Mouse (Mus musculus) G1E (cell line): Measurements from ENCODE around the gene Snrnp70. TPM values are rescaled to one million over a fixed set of nuclear protein-coding genes. Genes with fewer than 3 reads are reported as not detected.

Source experiments
- ATAC-seq: 2 replicates; pipeline ENCODE4 v1.8.0; 2016; ENCODE audit warnings: mild to moderate bottlenecking; ENCODE audit not compliant: insufficient number of reproducible peaks, poor library complexity, low FRiP score, severe bottlenecking; ENCODE audit errors: extremely low read depth
- DNase-seq: peaks from one replicate; pipeline ENCODE4 v3.0.0; 2012; ENCODE audit warnings: low spot score
- H3K27me3 ChIP-seq: 2 replicates; pipeline ENCODE4 v1.6.1; 2012; ENCODE audit warnings: mild to moderate bottlenecking, low read length, inconsistent platforms; ENCODE audit not compliant: insufficient read depth
- H3K36me3 ChIP-seq: replicated peaks from 2 replicates; pipeline ENCODE3; 2012; ENCODE audit warnings: mild to moderate bottlenecking, inconsistent platforms
- H3K4me1 ChIP-seq: 2 replicates; pipeline ENCODE4 v1.6.1; 2012; ENCODE audit warnings: low read depth, low read length, inconsistent platforms, mixed read lengths; ENCODE audit not compliant: insufficient read depth
- H3K4me3 ChIP-seq: 2 replicates; pipeline ENCODE4 v1.5.1; 2012; ENCODE audit warnings: low read depth, mild to moderate bottlenecking, inconsistent platforms, low read length, moderate library complexity, mixed read lengths
- H3K9me3 ChIP-seq: replicated peaks from 2 replicates; pipeline ENCODE4 v1.6.1; 2012; ENCODE audit warnings: inconsistent platforms
- CTCF ChIP-seq: IDR thresholded peaks from 2 replicates; pipeline ENCODE4 v1.5.1; 2012; ENCODE audit warnings: low read depth, low read length, inconsistent platforms, mixed read lengths
- GATA1 ChIP-seq: IDR thresholded peaks from 2 replicates; pipeline ENCODE4 v1.6.1; 2012; ENCODE audit warnings: borderline replicate concordance, low read length, inconsistent platforms, mixed read lengths
- GATA2 ChIP-seq: IDR thresholded peaks from 2 replicates; pipeline ENCODE4 v1.6.1; 2012; ENCODE audit warnings: low read depth, low read length, inconsistent platforms, borderline replicate concordance
- POLR2AphosphoS5 ChIP-seq: IDR thresholded peaks from 2 replicates; pipeline ENCODE4 v1.6.1; 2012; ENCODE audit warnings: low read depth, low read length, inconsistent platforms; ENCODE audit not compliant: insufficient replicate concordance
- TAL1 ChIP-seq: conservative IDR thresholded peaks from 2 replicates; pipeline ENCODE4 v1.6.1; 2012; ENCODE audit warnings: low read depth, low read length, inconsistent platforms, mixed read lengths
- polyA plus RNA-seq: library from polyadenylated mRNA; stranded (reverse); fragments of >175 nt; gene quantifications from 2 replicates; pipeline ENCODE4 v1.2.3, GENCODE M21; 2012
- total RNA-seq, 2 experiments: library from RNA; stranded (forward) in 1 of 2; stranded (reverse) in 1 of 2; fragments of 200-1000 nt in 1 of 2; fragments of >200 nt in 1 of 2; fragmentation: Nextera tagmentation in 1 of 2; gene quantifications; 2 replicates each; pipeline ENCODE4 v1.2.3; 2014 to 2017

Snrnp70 gene
- total and polyA plus RNA-seq, 3 experiments: 174 to 1,054 (median 333) TPM

GRCm38 (mm10) chr7:45369022-45369745 lies 26.4 kb downstream of the Snrnp70 start:
- no peak overlapping the region for H3K4me3 ChIP-seq
- H3K9me3 ChIP-seq: no peaks in the 10 kb centered on the region
- peaks cover 43% of the 10 kb centered on the region for H3K36me3 ChIP-seq
- DNase-seq (no peak), ATAC-seq (no peak)
- TF ChIP-seq CTCF: no peak
- no peak for TF ChIP-seq GATA1
- no peak for TF ChIP-seq GATA2
- TF ChIP-seq POLR2AphosphoS5: no peak
- TF ChIP-seq TAL1: no peak
- H3K4me1 ChIP-seq: peaks cover 60% of the 10 kb centered on the region
- H3K27me3 ChIP-seq: peaks cover 30% of the 10 kb centered on the region

DNA sequence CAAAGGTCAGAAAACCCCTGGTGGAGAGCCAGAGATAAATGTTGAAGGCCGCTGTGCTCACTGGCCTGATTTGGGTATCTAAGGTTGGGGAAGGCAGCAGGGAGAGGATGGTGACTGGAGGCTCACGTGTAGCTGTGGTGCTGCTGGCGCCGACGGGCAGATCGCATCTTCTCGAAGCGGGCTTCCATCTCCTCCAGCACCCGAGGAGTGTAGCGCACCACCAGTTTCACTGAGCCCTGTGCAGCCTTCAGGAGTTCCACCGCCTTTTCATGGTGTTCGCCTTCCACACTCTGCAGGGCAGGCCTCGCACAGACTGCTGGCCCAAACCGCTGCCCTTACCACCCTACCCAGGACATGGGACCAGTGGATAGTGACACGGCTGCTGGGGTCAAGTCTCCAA lies 27.4 kb downstream of the Snrnp70 start:
- peaks cover 39% of the 10 kb centered on the region for H3K27me3 ChIP-seq
- TF ChIP-seq POLR2AphosphoS5 (no peak), TAL1 (no peak), GATA2 (no peak)
- no peak for DNase-seq
- H3K36me3 ChIP-seq: peaks cover 33% of the 10 kb centered on the region
- ATAC-seq: no peak
- H3K4me3 ChIP-seq: peak overlapping the region; percentile 73; the same call in 1 of the 2 replicates
- H3K9me3 ChIP-seq: no peaks in the 10 kb centered on the region
- H3K4me1 ChIP-seq: peaks cover 60% of the 10 kb centered on the region

GRCm38 (mm10) chr7:45367020-45367880 lies 28.3 kb downstream of the Snrnp70 start:
- TF ChIP-seq POLR2AphosphoS5 (no peak), CTCF (peak; percentile 57)
- peak; percentile 78 for ATAC-seq
- Histone ChIP-seq H3K4me1 (peaks cover 62% of the 10 kb centered on the region), H3K9me3 (no peaks in the 10 kb centered on the region), H3K36me3 (peaks cover 23% of the 10 kb centered on the region), H3K27me3 (peaks cover 47% of the 10 kb centered on the region), H3K4me3 (peak overlapping the region; percentile 73)
- DNase-seq: peak; percentile 99

- no peaks in the 10 kb centered on the region; the same call in 1 of the 2 replicates for H3K9me3 ChIP-seq
- ATAC-seq (no peak), DNase-seq (no peak)
- H3K4me1 ChIP-seq: peaks cover 58% of the 10 kb centered on the region
- peaks cover 52% of the 10 kb centered on the region for H3K27me3 ChIP-seq
- TF ChIP-seq GATA1 (no peak), TAL1 (no peak), POLR2AphosphoS5 (no peak), CTCF (no peak), GATA2 (no peak)
- peak within 1 kb of the TSS; percentile 73 for H3K4me3 ChIP-seq
- H3K36me3 ChIP-seq: peaks cover 18% of the 10 kb centered on the region
Observed at GRCm38 (mm10) chr7:45366652-45367019, 28.9 kb downstream of the Snrnp70 start, which contains the start of gene Ppfia3. Ppfia3 (minus strand) TSS chr7:45367019.

- peaks cover 3% of the 10 kb centered on the region; the same call in 1 of the 2 replicates for H3K9me3 ChIP-seq
- peaks cover 13% of the 10 kb centered on the region for H3K36me3 ChIP-seq
- DNase-seq (no peak), ATAC-seq (no peak)
- peaks cover 54% of the 10 kb centered on the region for H3K4me1 ChIP-seq
- no peak for TF ChIP-seq CTCF
- TF ChIP-seq POLR2AphosphoS5: no peak
- H3K27me3 ChIP-seq: peaks cover 59% of the 10 kb centered on the region
- H3K4me3 ChIP-seq: peak overlapping the region; percentile 73
Observed at GRCm38 (mm10) chr7:45365742-45366651, 29.5 kb downstream of the Snrnp70 start.

- peaks cover 39% of the 10 kb centered on the region for H3K4me1 ChIP-seq
Observed at GRCm38 (mm10) chr7:45363983-45364382, 31.6 kb downstream of the Snrnp70 start.

More at GRCm38 (mm10) chr7:45363983-45364382, 31.6 kb downstream of the Snrnp70 start:
- peaks cover 59% of the 10 kb centered on the region for H3K27me3 ChIP-seq
- TF ChIP-seq POLR2AphosphoS5 (no peak), TAL1 (no peak), GATA1 (no peak), CTCF (no peak), GATA2 (no peak)
- peaks cover 3% of the 10 kb centered on the region; the same call in 1 of the 2 replicates for H3K9me3 ChIP-seq
- H3K4me3 ChIP-seq: no peak overlapping the region
- H3K36me3 ChIP-seq: peaks cover 10% of the 10 kb centered on the region
- DNase-seq (no peak), ATAC-seq (no peak)
